Mouse (Mus musculus): ENCODE data around the gene Magel2. TPM values are rescaled to one million over a fixed set of nuclear protein-coding genes. Genes with fewer than 3 reads are reported as not detected.

Magel2 gene
- polyA plus RNA-seq, 1 experiment = 0.94 TPM

DNA sequence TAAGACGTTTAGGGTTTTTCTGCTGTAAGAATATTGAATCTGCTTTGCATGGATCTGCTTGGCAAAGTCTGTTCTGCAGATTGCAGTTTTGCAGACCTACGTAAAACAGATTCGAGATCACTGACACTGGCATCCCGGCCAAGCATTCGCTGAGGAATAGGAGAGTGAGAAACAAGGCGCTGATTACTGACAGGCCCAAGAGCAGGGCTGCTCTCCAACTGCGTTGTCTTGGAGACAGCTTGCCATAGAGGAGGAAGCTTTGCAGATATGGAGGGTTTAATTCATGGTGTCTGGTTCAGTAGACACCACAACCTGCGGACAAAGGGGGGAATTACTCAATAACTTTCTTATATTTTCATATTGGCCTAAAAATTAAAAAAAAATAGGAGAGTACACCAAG is 25.5 kb upstream of the Magel2 start:
- H3K27me3 ChIP-seq (ENCODE audit: control insufficient read depth, insufficient read depth, low read length, poor library complexity, severe bottlenecking) = no peaks in the 10 kb centered on the region
- no peak overlapping the region for H3K4me3 ChIP-seq (ENCODE audit: low read depth, low read length)
- H3K27ac ChIP-seq (ENCODE audit: insufficient read depth, low read length) = no peak overlapping the region
- H3K36me3 ChIP-seq (ENCODE audit: control insufficient read depth, insufficient read depth, low read length, poor library complexity, severe bottlenecking) = no peaks in the 10 kb centered on the region
- H3K4me1 ChIP-seq (ENCODE audit: control insufficient read depth, insufficient read depth, low read length) = no peaks in the 10 kb centered on the region
- no peaks in the 10 kb centered on the region for H3K9me3 ChIP-seq (replicated peaks; ENCODE audit: control insufficient read depth, insufficient read depth, low read length, poor library complexity, severe bottlenecking)
- H3K9ac ChIP-seq (ENCODE audit: low read depth, poor library complexity, severe bottlenecking) = no peak overlapping the region
- TF ChIP-seq CTCF (IDR thresholded peaks at IDR 0.05; ENCODE audit: low read depth, low read length) = no peak
- TF ChIP-seq EP300 (IDR thresholded peaks at IDR 0.05; ENCODE audit: insufficient read depth, low read depth, low read length) = no peak
- TF ChIP-seq POLR2A (IDR thresholded peaks at IDR 0.05; ENCODE audit: insufficient read depth, low read length) = no peak

DNA sequence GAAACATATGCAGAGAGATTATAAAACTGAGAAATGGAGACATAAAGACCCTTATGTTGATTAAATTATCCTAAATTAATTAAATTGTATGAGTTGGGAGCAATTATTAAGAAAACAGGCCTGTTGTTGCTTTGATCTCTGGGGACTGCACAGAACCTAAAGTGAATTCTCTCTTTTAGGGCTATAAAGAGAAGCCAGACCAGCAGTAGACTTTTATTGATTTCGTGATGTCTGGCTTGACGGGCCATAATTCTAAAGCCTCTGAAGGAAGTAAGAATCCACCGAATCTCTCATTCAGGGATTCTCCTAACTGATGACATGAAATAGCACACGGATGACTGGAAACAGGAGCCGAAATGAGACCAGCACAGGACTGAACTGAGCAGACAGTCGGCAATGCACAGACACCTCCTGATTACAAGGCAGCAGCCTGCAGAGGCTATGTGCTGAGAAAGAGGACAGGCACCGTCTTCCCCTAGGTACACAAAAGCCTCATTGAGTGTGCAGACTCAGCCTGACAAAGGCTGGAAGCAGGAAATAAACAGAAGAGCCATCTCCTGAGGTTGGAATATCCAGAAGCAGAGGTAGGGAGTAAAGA is 11.7 kb upstream of the Magel2 start:
- Histone ChIP-seq H3K4me1 (ENCODE audit: control insufficient read depth, insufficient read depth, low read length) (no peaks in the 10 kb centered on the region), H3K4me3 (ENCODE audit: low read depth, low read length) (no peak overlapping the region), H3K27me3 (ENCODE audit: control insufficient read depth, insufficient read depth, low read length, poor library complexity, severe bottlenecking) (no peaks in the 10 kb centered on the region; the same call in 1 of the 2 replicates), H3K27ac (ENCODE audit: insufficient read depth, low read length) (no peak overlapping the region), H3K36me3 (ENCODE audit: control insufficient read depth, insufficient read depth, low read length, poor library complexity, severe bottlenecking) (no peaks in the 10 kb centered on the region), H3K9ac (ENCODE audit: low read depth, poor library complexity, severe bottlenecking) (no peak overlapping the region), H3K9me3 (replicated peaks; ENCODE audit: control insufficient read depth, insufficient read depth, low read length, poor library complexity, severe bottlenecking) (no peaks in the 10 kb centered on the region)
- no peak for TF ChIP-seq EP300 (IDR thresholded peaks at IDR 0.05; ENCODE audit: insufficient read depth, low read depth, low read length)
- no peak for TF ChIP-seq CTCF (IDR thresholded peaks at IDR 0.05; ENCODE audit: low read depth, low read length)
- TF ChIP-seq POLR2A (IDR thresholded peaks at IDR 0.05; ENCODE audit: insufficient read depth, low read length) = no peak

DNA sequence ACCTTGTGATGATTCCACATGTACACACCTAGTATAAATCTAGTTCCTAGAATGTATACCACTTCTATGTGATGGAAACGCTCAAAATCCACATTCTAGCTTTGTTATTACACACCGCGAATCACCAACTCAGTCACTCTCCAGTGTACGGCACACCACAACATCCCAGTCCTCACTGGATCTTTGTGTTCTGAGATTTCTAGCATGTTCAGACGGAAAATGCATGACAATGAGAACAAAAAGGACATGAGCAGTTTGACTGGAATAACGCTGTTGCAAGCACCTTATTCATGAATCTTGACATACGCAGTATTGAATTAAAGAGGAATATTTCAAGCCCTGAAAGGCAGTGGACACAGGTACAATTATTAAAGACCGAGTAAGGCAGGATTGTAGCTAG is 10.1 kb upstream of the Magel2 start:
- no peak overlapping the region for H3K9ac ChIP-seq (ENCODE audit: low read depth, poor library complexity, severe bottlenecking)
- H3K27ac ChIP-seq (ENCODE audit: insufficient read depth, low read length) = no peak overlapping the region
- H3K4me1 ChIP-seq (ENCODE audit: control insufficient read depth, insufficient read depth, low read length) = no peaks in the 10 kb centered on the region
- H3K27me3 ChIP-seq (ENCODE audit: control insufficient read depth, insufficient read depth, low read length, poor library complexity, severe bottlenecking) = no peaks in the 10 kb centered on the region; the same call in 1 of the 2 replicates
- no peak for TF ChIP-seq EP300 (IDR thresholded peaks at IDR 0.05; ENCODE audit: insufficient read depth, low read depth, low read length)
- TF ChIP-seq CTCF (IDR thresholded peaks at IDR 0.05; ENCODE audit: low read depth, low read length) = no peak
- H3K36me3 ChIP-seq (ENCODE audit: control insufficient read depth, insufficient read depth, low read length, poor library complexity, severe bottlenecking) = no peaks in the 10 kb centered on the region
- no peak overlapping the region for H3K4me3 ChIP-seq (ENCODE audit: low read depth, low read length)
- no peaks in the 10 kb centered on the region for H3K9me3 ChIP-seq (replicated peaks; ENCODE audit: control insufficient read depth, insufficient read depth, low read length, poor library complexity, severe bottlenecking)

DNA sequence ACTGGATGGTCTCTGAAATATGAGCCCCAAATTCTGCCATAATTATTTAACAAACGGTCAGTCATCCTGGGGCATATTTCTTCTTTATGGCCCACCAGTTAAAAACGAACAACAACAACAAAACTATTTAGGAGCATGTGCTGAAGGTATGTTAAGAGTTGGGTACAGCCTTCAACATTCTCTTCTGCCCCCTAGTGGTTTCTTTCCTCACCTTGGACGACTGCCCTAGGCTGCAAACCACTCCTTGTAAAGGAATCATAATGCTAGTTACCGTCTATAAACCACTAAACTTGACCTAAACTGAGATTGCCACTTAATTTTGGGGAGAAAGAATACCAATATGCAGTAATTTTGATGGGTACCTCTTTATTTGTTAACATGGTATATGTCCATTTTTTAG is 1.2 kb upstream of the Magel2 start:
- no peak overlapping the region for H3K4me3 ChIP-seq (ENCODE audit: low read depth, low read length)
- H3K27me3 ChIP-seq (ENCODE audit: control insufficient read depth, insufficient read depth, low read length, poor library complexity, severe bottlenecking) = 0 out of 2 replicates have a peak, but pooled peaks cover 3% of the 10 kb centered on the region
- H3K36me3 ChIP-seq (ENCODE audit: control insufficient read depth, insufficient read depth, low read length, poor library complexity, severe bottlenecking) = no peaks in the 10 kb centered on the region
- no peaks in the 10 kb centered on the region for H3K4me1 ChIP-seq (ENCODE audit: control insufficient read depth, insufficient read depth, low read length)
- no peak overlapping the region for H3K27ac ChIP-seq (ENCODE audit: insufficient read depth, low read length)
- no peak for TF ChIP-seq CTCF (IDR thresholded peaks at IDR 0.05; ENCODE audit: low read depth, low read length)
- no peak for TF ChIP-seq EP300 (IDR thresholded peaks at IDR 0.05; ENCODE audit: insufficient read depth, low read depth, low read length)
- TF ChIP-seq POLR2A (IDR thresholded peaks at IDR 0.05; ENCODE audit: insufficient read depth, low read length) = no peak
- no peaks in the 10 kb centered on the region for H3K9me3 ChIP-seq (replicated peaks; ENCODE audit: control insufficient read depth, insufficient read depth, low read length, poor library complexity, severe bottlenecking)
- no peak overlapping the region for H3K9ac ChIP-seq (ENCODE audit: low read depth, poor library complexity, severe bottlenecking)

DNA sequence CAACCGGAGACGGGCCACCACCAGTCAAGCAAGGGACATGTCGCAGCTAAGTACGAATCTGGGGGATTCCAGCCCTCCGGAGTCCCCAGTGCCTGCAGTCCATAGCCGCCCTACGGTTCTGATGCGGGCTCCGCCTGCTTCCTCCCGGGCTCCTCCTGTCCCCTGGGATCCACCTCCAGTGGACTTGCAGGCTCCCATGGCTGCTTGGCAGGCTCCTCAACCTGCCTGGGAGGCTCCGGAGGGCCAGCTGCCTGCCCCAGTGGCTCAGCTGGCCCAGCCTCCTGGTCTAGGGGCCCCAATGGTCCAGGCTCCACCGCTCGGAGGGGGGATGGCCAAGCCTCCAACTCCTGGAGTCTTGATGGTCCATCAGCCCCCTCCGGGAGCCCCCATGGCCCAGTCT is 503 bp downstream of the Magel2 start:
- no peak for TF ChIP-seq CTCF (IDR thresholded peaks at IDR 0.05; ENCODE audit: low read depth, low read length)
- TF ChIP-seq EP300 (IDR thresholded peaks at IDR 0.05; ENCODE audit: insufficient read depth, low read depth, low read length) = no peak
- no peak for TF ChIP-seq POLR2A (IDR thresholded peaks at IDR 0.05; ENCODE audit: insufficient read depth, low read length)
- Histone ChIP-seq H3K4me3 (ENCODE audit: low read depth, low read length) (peak overlapping the region; percentile 62), H3K27ac (ENCODE audit: insufficient read depth, low read length) (no peak overlapping the region), H3K9me3 (replicated peaks; ENCODE audit: control insufficient read depth, insufficient read depth, low read length, poor library complexity, severe bottlenecking) (no peaks in the 10 kb centered on the region), H3K27me3 (ENCODE audit: control insufficient read depth, insufficient read depth, low read length, poor library complexity, severe bottlenecking) (0 out of 2 replicates have a peak, but pooled peaks cover 3% of the 10 kb centered on the region), H3K36me3 (ENCODE audit: control insufficient read depth, insufficient read depth, low read length, poor library complexity, severe bottlenecking) (no peaks in the 10 kb centered on the region), H3K4me1 (ENCODE audit: control insufficient read depth, insufficient read depth, low read length) (no peaks in the 10 kb centered on the region), H3K9ac (ENCODE audit: low read depth, poor library complexity, severe bottlenecking) (peak overlapping the region; percentile 19)

DNA sequence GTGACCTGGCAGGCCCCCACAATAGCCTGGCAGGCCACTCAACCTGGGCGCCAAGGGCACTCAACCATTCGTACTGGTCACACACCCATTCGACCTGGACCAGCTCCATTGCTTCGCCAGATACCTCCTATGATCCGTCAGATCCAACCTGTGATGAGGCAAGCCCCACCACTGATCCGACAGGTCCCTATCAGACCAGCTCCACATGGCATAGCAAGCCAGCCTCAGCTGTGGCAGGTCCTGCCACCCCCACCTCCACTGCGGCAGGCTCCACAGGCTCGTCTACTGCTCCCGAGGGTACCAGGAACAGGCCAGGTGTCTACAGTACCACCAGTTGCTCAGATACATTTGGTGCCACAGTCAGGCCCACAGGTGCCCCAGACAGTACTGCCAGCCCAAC is 1.7 kb downstream of the Magel2 start:
- Histone ChIP-seq H3K36me3 (ENCODE audit: control insufficient read depth, insufficient read depth, low read length, poor library complexity, severe bottlenecking) (no peaks in the 10 kb centered on the region), H3K4me3 (ENCODE audit: low read depth, low read length) (no peak overlapping the region), H3K9me3 (replicated peaks; ENCODE audit: control insufficient read depth, insufficient read depth, low read length, poor library complexity, severe bottlenecking) (no peaks in the 10 kb centered on the region), H3K4me1 (ENCODE audit: control insufficient read depth, insufficient read depth, low read length) (no peaks in the 10 kb centered on the region), H3K9ac (ENCODE audit: low read depth, poor library complexity, severe bottlenecking) (no peak overlapping the region), H3K27me3 (ENCODE audit: control insufficient read depth, insufficient read depth, low read length, poor library complexity, severe bottlenecking) (0 out of 2 replicates have a peak, but pooled peaks cover 3% of the 10 kb centered on the region), H3K27ac (ENCODE audit: insufficient read depth, low read length) (no peak overlapping the region)
- TF ChIP-seq POLR2A (IDR thresholded peaks at IDR 0.05; ENCODE audit: insufficient read depth, low read length) (no peak), CTCF (IDR thresholded peaks at IDR 0.05; ENCODE audit: low read depth, low read length) (no peak), EP300 (IDR thresholded peaks at IDR 0.05; ENCODE audit: insufficient read depth, low read depth, low read length) (no peak)
